Mouse (Mus musculus) cerebellum, postnatal 14 days (tissue): Measurements from ENCODE around the gene Fkbp10.

Experiments
- DNase-seq, 2 experiments: peaks; one replicate each; pipeline ENCODE4 v3.0.0; 2021; ENCODE audit warnings: mixed read lengths in 2 of 2

Gene Fkbp10

GRCm38 (mm10) chr11:100413541-100413940 lies 2.0 kb upstream of the Fkbp10 start:
- DNase-seq = no peak

- peak; percentile 89 to 91 for DNase-seq
Measured at GRCm38 (mm10) chr11:100414021-100414913, 1.2 kb upstream of the Fkbp10 start, which contains the start of gene P3h4. Gene P3h4, minus strand, starts transcription at chr11:100414836.

GRCm38 (mm10) chr11:100421537-100421936 lies 6.0 kb downstream of the Fkbp10 start:
- DNase-seq = no peak

- DNase-seq = no peak
Measured at GRCm38 (mm10) chr11:100423836-100424235, 8.3 kb downstream of the Fkbp10 start.

- DNase-seq = peak; percentile 85 to 88
Measured at GRCm38 (mm10) chr11:100425851-100426250, 10.4 kb downstream of the Fkbp10 start.

GRCm38 (mm10) chr11:100426820-100427219 lies 11.3 kb downstream of the Fkbp10 start:
- no peak for DNase-seq

- peak; percentile 67 to 72 for DNase-seq
Measured at GRCm38 (mm10) chr11:100428612-100429199, 13.2 kb downstream of the Fkbp10 start.

- peak in 1 of 2 experiments; percentile 42 for DNase-seq
Measured at GRCm38 (mm10) chr11:100430052-100430451, 14.6 kb downstream of the Fkbp10 start.

GRCm38 (mm10) chr11:100432002-100432401 lies 16.5 kb downstream of the Fkbp10 start:
- DNase-seq = no peak

GRCm38 (mm10) chr11:100435678-100436246 lies 20.3 kb downstream of the Fkbp10 start:
- no peak for DNase-seq

- DNase-seq = no peak
Measured at GRCm38 (mm10) chr11:100437901-100438300, 22.4 kb downstream of the Fkbp10 start.

- DNase-seq = peak; percentile 88 to 90
Measured at GRCm38 (mm10) chr11:100440691-100441522, 25.4 kb downstream of the Fkbp10 start.

GRCm38 (mm10) chr11:100441797-100442196 lies 26.3 kb downstream of the Fkbp10 start, which contains the start of the genes Nt5c3b and Klhl10:
Gene Nt5c3b, minus strand, starts transcription at chr11:100441808.
Gene Klhl10, plus strand, starts transcription at chr11:100441917.
- DNase-seq = no peak

GRCm38 (mm10) chr11:100442625-100443024 lies 27.1 kb downstream of the Fkbp10 start:
- DNase-seq = peak; percentile 38 to 50

- no peak for DNase-seq
Measured at GRCm38 (mm10) chr11:100457247-100457646, 41.8 kb downstream of the Fkbp10 start.

- DNase-seq = no peak
Measured at GRCm38 (mm10) chr11:100457711-100458110, 42.2 kb downstream of the Fkbp10 start.

GRCm38 (mm10) chr11:100462699-100463098 lies 47.2 kb downstream of the Fkbp10 start:
- peak; percentile 19 to 29 for DNase-seq

GRCm38 (mm10) chr11:100465229-100465792 lies 49.8 kb downstream of the Fkbp10 start:
- no peak for DNase-seq

- no peak for DNase-seq
Measured at GRCm38 (mm10) chr11:100465833-100466232, 50.3 kb downstream of the Fkbp10 start.

GRCm38 (mm10) chr11:100471352-100472196 lies 56.1 kb downstream of the Fkbp10 start:
- peak in 1 of 2 experiments; percentile 24 for DNase-seq
